Mouse (Mus musculus) heart, postnatal 0 days (tissue): Measurements from ENCODE around the gene Eif4b.

Experiments used
- CTCF ChIP-seq: IDR thresholded peaks from 2 replicates; pipeline ENCODE4 v1.5.1; 2016; ENCODE audit warnings: antibody characterized with exemption, control low read depth, low read depth
- EP300 ChIP-seq: IDR thresholded peaks from 2 replicates; pipeline ENCODE4 v1.6.1; 2016; ENCODE audit warnings: antibody characterized with exemption, low read depth

GRCm38 (mm10) chr15:102097991-102098555 is 24.5 kb downstream of the Eif4b start:
- TF ChIP-seq EP300 (no peak), CTCF (no peak)
